Mouse (Mus musculus) mammary gland, adult 2 months (tissue): ENCODE measurements around the gene Olfr576. TPM values are rescaled to one million over a fixed set of nuclear protein-coding genes. Genes with fewer than 3 reads are reported as not detected.

Experiments used
- polyA plus RNA-seq: library from polyadenylated mRNA; depleted of rRNA; stranded (reverse); fragments of >200 nt; gene quantifications from 2 replicates; pipeline ENCODE4 v1.2.3, GENCODE M21; 2012; ENCODE audit warnings: low replicate concordance; rRNA removed

Gene Olfr576
- not detected in 2 replicates for polyA plus RNA-seq

DNA sequence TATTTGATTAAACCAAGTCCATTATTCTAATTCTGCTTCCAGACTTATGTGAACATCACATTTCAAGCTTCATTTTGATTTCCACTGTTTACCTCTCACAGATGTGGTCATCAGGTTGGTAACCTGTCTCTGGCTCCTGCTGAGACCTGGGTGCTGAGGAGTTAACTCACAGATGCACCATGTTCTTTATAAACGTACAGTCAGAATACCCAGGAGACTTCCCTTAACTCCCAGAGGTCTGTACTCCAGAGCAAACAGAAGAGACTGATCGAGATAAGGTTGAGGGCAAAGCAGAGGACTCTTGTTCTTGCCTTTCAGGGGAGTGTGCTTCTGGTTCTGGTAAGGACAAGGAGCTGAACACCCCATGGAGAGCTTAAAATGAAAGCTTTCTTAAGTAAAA lies at the start of gene Olfr576:
Olfr576 (plus strand) TSS at position 301 of the 400 bp plus-strand sequence.

DNA sequence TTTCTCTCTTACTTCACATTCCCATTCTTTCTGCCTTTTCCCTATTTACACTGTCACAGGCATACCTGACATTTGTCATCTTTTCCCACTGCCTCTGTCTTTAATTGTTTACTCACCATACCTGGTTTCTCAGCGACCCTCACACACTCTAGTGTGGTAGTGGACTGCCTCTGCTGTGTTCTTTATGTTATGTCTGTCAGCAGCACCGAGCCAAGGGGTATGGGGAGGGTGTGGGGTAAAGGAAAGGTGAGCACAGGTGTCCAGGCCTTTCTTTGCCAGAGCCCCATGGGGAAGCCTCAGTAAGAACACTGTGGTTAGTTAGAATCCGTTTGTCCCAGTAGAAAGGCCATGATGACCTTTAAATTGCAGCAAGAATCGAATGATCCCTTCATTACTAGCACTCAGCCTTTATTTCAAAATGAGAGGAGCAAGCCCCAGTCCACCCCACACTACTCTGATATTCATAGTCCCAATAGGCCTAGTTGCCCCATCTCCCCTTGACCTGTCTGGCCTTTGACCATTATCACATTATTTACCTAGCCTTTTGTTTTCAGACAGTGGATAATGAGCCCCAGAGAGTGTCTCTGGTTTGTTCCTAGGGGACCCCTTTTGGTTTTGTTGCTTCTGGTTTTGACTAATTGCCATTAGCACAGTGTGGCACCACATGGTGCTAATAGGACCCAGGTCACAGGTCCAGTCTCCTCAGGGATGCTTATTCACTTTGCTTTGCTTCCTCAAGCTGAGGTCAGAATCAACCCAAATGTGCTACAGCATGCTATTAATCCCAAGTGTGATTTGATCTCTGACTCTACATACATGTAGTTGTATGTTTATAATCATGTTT lies 45.2 kb upstream of the Olfr576 start, which contains the start of gene Olfr571:
Olfr571 (minus strand) TSS at position 505 of the 844 bp plus-strand sequence.

DNA sequence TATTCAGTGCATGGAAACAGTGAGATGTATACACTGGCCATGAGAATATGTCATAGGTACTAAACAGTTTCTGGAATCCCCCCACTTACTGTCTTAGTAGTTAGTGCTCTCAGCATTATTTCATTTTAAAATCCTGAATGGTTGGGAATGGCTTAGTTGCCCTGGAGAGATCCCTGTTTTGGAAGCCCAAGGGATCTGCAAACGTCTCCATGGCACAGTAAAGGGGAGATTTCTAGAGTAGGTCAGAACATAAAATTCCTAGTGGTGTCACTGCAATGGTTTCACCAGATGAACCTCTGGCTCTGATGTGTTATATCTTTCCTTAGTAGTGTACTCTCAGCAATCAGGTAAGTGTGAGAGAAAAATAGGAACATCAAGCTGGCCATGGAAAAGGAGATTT lies 38.4 kb upstream of the Olfr576 start, which contains the start of gene Olfr572:
Olfr572 (plus strand) TSS at position 301 of the 400 bp plus-strand sequence.

DNA sequence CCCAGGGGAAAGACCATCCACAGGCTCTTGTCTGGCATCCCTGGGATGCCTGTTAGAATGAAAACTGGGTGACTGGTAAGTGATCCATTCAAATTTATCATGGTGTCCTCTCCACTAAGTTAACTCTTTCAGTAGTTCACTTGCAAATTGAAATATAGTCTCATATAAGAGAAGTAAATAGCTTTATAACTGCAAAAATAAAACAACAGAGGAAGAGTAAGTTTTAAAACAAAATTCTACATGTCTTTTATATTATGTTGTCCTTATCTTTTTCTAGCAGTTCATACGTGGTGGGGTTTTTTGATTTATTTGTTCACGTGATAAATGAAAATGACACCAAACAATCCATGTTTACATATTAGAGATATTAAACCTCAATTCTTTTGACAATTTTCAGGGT lies 20.0 kb upstream of the Olfr576 start, which contains the start of gene Olfr573-ps1:
Olfr573-ps1 (minus strand) TSS at position 101 of the 400 bp plus-strand sequence.

DNA sequence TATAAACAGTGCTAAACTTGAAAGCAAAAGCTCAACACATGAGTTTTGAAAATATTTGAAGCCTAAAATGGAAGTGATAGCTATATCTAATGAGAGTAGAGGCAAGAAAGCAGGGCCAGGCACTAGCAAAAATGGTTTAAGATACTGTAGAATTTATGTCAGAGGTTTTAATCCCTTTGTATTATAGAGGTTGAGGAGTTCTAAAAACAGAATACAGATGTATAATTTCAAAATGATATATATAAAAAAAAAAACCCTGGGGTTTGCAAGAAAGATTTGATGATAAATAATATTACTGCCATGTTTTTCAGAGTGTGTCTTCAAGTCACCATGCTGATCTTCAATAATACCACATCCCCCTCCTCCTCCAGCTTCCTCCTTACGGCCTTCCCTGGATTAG lies 14.3 kb upstream of the Olfr576 start, which contains the start of gene Olfr574:
Olfr574 (plus strand) TSS at position 301 of the 400 bp plus-strand sequence.

DNA sequence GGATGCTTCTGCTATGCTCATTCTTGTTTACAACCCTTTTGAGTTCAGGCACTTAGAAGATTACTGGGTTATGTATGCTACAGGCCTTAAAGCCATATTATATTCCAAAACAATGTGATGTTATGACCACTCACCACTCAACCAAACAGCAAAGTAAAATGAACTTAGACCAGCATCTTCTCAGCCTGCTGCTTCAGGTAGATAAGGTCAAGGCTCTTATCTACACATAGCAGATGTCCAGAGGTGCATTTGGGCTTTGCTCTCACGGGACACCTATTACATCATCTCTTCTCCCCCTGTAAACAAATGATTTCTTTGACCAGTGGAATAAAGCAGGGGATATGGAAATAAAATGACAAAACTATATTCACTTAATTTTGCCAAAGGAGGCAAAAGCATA lies 3.9 kb upstream of the Olfr576 start, which contains the start of gene Olfr575:
Olfr575 (minus strand) TSS at position 183 of the 400 bp plus-strand sequence.

DNA sequence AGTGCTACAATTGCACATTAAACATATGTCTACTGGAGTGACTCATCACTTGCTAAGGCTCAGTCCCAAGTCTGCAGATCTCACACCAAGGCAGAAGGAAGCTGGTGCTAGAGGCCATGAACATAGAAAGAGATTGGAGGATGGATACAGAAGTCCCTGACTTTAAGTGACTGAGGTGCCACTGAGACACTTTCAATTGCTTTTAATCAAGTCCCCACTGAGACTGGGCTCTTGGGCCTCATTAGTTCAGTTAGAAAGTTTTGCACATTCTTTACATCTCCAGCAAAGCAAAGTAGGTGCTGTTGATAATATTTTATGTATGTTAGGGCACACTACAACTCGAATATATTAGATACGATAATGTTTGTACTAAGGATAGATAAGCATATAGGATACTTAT lies 13.4 kb downstream of the Olfr576 start, which contains the start of gene Olfr577:
Olfr577 (minus strand) TSS at position 101 of the 400 bp plus-strand sequence.

DNA sequence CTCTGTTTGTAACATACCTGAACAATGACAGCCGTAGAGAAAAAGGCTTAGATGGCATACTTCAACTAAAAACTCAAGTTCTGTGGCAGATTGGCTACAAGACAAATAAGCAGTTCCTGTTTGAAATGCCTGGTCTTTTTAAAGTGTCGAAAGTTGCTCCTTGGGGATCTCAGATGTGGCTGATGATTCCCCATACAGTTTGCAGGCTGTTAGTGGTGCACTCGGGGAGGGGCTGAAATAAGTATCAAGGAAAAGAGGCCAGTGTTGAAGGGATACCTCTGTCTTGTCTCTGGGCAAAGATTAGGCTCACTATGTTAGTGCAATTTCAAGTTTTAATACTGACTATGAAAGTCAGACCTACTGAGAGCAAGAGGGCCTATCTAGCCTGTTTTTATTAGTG lies 26.8 kb downstream of the Olfr576 start, which contains the start of gene Olfr578:
Olfr578 (minus strand) TSS at position 101 of the 400 bp plus-strand sequence.

Other genes starting within 250 kb of the Olfr576 start
- gene Olfr33, start 243.6 kb upstream of the Olfr576 start, polyA plus RNA-seq = 0.33 TPM in 1 of 2 replicates, not detected in the other
- gene Olfr559, start 235.2 kb upstream of the Olfr576 start, polyA plus RNA-seq = not detected in 2 replicates
- gene Olfr560, start 203.3 kb upstream of the Olfr576 start, polyA plus RNA-seq = 0.09 TPM in 1 of 2 replicates, not detected in the other
- 3.2 and 8.0 TPM in 2 replicates for gene Olfr78, start 203.2 kb upstream of the Olfr576 start, polyA plus RNA-seq
- 0.11 TPM in 1 of 2 replicates, not detected in the other for gene Olfr561, start 191.4 kb upstream of the Olfr576 start, polyA plus RNA-seq
- gene Olfr564, start 159.2 kb upstream of the Olfr576 start, polyA plus RNA-seq = not detected in 2 replicates
- not detected in 2 replicates for gene Olfr566, start 103.9 kb upstream of the Olfr576 start, polyA plus RNA-seq
- not detected in 2 replicates for gene Olfr568, start 85.5 kb upstream of the Olfr576 start, polyA plus RNA-seq
- not detected in 2 replicates for gene Olfr569, start 71.8 kb upstream of the Olfr576 start, polyA plus RNA-seq
- gene Olfr570, start 68.1 kb upstream of the Olfr576 start, polyA plus RNA-seq = not detected in 2 replicates
- not detected in 2 replicates for gene Olfr571, start 45.1 kb upstream of the Olfr576 start, polyA plus RNA-seq
- gene Olfr572, start 38.3 kb upstream of the Olfr576 start, polyA plus RNA-seq = not detected in 2 replicates
- gene Olfr573-ps1, start 20.1 kb upstream of the Olfr576 start, polyA plus RNA-seq = not detected in 2 replicates
- not detected in 2 replicates for gene Olfr574, start 14.2 kb upstream of the Olfr576 start, polyA plus RNA-seq
- not detected in 2 replicates for gene Olfr575, start 3.9 kb upstream of the Olfr576 start, polyA plus RNA-seq
- not detected in 2 replicates for gene Olfr577, start 13.3 kb downstream of the Olfr576 start, polyA plus RNA-seq
- not detected in 2 replicates for gene Olfr578, start 26.7 kb downstream of the Olfr576 start, polyA plus RNA-seq
- gene Olfr582, start 75.4 kb downstream of the Olfr576 start, polyA plus RNA-seq = not detected in 2 replicates
- not detected in 2 replicates for gene Olfr583, start 88.6 kb downstream of the Olfr576 start, polyA plus RNA-seq
- gene Olfr584, start 119.2 kb downstream of the Olfr576 start, polyA plus RNA-seq = not detected in 2 replicates
- not detected in 2 replicates for gene Olfr585, start 135.1 kb downstream of the Olfr576 start, polyA plus RNA-seq
- not detected in 2 replicates for gene Olfr586, start 163.0 kb downstream of the Olfr576 start, polyA plus RNA-seq
- gene Olfr588-ps1, start 178.2 kb downstream of the Olfr576 start, polyA plus RNA-seq = not detected in 2 replicates
- not detected in 2 replicates for gene Olfr589, start 193.7 kb downstream of the Olfr576 start, polyA plus RNA-seq
- gene Olfr591, start 215.7 kb downstream of the Olfr576 start, polyA plus RNA-seq = not detected in 2 replicates
- not detected in 2 replicates for gene Olfr592, start 222.1 kb downstream of the Olfr576 start, polyA plus RNA-seq
- gene Olfr593, start 249.2 kb downstream of the Olfr576 start, polyA plus RNA-seq = not detected in 2 replicates